Mouse (Mus musculus): ENCODE data around the gene Sh3pxd2a.

Gene Sh3pxd2a

DNA sequence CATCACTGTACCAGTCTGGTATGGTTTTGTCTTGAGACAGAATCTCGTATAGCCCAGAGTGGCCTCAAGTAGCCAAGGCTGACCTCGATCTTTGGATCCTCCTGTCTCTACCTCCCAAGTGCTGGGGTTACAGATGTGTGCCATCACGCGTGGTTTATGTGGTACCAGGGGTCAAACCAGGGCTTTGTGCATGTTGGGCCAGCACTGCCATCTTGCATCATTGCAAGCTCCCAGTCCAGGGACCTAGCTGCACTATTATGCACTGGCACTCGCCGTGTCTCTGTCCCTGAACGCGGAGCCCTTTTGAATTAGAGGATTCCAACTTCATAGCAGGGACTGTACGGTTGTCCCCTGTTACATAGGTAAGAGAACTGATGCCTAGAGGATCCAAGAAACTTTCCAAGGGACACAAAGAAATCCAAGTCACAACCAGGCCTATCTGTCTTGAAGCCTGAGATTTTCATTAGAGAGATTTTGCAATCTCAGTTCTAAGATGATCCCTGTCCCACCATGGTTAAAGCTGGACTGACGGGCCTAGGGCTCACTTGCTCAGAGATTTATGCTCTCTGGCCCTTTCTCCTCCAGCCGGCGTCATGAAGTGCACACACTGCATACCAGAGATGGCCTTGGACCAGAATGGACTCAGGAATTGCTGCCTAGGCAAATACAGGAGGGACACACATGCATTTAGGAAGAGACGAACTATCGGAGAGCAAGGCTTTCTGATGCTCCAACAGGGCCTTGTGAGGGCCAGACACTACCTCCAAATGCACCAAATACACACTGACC is 157.9 kb downstream of the Sh3pxd2a start:
- DNase-seq: no peak

DNA sequence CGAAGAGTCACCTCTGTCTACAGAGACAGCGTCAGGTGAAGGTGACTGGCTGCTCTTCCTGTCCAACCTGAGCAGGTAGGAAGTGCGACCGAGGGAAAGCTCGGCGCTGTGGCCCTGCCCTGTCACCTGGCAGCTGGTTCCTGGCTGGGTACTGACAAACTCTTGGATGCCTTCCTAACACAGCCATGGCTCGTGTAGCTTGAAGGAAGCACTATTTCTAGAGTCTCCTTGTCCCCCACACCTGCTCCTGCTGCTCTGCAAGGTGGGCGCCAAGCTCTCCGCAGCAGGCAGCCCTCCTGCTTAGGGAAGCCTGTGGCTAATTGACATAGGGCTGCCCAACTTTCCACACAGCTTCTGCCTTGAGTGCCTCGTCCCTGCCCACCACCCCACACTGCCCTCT is 158.8 kb downstream of the Sh3pxd2a start:
- peak; percentile 56 to 65 for DNase-seq

DNA sequence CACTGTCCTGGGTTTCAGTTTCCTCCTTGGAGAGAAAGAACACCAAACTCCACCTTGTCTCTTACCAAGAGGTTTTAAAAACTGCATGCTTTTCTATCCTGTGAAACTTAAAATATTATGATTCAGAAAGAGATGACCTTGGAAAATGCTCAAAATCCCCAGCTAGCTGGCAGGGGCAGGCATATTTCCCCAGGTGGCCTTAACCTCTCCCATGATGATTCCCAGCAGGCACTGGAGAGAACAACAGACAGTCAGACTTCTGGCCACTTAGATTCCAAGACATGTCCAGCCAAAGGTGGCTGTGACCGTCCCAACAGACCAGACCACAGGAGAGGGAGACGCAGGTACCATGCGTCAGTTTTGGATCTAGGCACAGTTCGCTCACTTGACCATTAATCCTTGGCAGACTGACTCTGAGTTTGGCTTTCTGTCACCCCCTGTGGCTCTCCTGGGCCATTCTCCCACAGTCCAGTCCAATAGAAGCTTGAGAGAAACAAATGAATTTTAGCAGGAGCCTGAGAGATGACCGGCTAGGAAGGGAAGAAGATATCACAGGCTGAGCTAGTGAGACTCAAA is 159.9 kb downstream of the Sh3pxd2a start:
- peak; percentile 77 for DNase-seq

DNA sequence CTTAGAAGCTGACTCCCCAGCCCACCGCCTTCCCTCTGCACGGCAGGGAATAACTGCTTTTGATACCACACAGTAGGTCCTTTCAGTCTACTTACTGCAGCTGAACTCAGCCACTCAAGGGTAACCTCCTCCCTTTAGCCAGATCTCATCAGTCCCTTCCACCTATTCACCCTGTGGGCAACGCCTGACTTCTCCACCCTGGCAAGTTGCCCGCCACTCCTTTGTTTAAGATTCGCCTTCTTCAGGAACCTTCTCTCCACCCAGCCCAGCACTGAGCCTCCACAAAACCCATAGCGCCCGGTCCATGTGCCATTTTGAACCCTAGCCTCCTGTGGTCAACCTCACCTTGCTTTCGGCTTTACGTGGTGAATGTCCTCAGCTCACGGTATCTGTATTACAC is 161.1 kb downstream of the Sh3pxd2a start:
- no peak for DNase-seq

DNA sequence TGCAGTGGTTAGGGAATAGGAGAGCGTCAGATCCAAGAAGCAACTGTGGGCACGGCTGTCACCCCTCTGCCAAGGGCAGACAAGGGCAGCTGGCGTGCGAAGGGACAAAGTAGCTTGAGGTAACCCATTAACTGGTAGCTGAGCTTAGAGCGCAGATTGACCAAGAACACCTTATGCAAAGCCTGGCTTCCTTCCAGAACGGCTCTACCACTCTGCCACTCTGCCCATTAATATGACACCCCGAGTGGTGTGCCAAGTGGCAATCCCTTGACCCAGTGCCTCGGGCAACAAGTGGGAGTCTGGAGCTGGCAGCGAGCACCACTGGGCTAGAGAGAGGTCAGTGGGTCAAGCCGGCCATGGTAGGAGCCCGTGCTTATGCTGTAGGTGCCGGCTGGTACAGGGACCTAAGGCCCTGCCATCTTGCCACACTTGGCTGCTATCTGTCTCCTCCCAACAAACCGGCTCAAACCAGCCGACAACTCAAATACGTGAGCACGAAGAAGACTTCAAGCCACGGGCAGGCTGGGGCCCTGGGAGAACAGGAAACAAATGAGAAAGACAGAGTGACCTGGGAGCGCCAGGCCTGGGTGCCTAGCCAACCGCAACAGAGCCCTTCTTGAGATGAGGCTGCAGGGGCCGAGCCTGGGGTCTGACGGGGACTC is 161.9 kb downstream of the Sh3pxd2a start:
- no peak for DNase-seq

DNA sequence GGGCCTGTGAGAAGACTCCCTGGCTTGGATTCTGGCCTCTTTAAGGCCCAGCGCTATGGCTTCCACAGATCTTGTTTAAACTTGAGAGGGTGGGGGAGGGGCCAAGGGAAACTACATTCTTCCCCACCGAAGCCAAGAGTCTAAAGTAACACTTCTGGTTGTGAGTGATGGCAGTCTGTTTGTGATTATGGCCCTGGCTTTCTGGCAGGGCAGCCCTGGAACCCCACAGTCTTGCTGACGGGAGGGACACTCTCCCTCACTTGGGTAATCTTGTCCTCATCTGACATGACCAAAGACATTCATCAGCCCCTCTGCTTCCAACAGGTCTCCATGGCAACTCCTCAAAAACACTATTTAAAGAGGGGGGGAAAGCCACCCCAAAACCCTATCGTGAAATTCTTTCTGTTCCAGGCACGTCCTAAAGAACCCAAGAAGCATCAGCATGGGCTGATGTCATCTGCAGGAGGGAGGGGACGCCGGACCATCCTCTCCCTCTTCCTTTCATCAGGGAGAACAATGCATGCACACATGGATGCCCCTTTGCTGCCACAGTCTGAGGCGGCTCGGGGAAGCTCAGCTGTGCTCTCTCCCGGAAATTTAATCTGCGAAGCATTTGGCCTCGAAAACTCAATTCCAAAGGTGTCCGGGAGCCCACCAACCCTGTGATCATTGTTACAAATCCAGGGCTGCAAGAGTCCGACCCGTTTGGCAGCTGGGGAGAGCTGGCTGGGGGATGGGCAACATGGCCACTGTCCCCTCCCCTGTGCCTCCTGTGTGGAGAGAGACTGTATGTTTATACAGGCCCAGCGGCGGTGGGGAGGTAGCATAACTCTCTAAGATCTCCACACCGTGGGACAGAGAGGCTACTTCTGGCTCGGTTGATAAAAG is 162.7 kb downstream of the Sh3pxd2a start:
- DNase-seq: no peak

DNA sequence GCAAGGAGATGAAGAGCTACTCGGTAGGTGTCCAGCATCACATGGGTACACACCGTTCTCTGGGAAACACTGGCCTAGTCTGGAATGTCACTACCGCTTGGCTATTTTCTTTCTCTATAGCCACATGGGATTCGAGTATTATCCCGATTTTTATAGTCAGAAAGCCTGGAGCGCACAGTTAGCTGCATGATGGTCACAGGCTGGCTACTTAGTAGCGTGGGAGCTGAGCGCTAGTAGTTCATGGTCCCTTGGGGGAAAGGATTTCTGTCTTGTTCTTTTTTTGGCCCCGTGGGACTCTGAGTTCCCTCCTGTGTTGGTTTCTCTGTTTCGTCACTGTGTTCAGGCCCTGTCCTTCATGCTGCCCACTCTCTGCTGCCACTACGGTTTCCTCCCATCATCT is 166.1 kb downstream of the Sh3pxd2a start:
- DNase-seq: no peak

DNA sequence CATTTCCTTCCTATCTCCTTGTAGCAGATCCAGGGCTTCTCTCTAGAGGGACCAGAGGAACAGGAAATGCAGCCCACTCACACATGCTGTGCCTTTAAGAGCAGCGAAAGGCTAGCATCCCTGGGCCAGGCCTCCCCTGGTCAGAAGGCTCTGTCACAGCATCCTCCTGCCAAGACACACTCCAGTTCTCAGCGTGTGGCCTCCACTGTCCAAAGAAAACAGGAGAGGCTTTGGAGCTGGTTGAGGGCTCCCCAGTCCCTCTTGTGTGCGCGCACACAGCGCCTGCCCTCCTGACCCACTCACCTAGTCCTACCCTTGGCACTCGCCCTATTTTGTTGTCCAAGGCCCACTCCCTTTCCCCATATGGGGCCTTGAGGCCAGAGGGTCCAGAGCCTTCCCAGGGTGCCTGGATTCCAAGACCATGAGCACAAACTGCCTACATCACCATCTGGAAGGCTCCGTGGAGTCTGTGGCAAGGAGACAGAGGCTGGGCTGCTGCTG is 171.7 kb downstream of the Sh3pxd2a start:
- DNase-seq: peak; percentile 82 to 86

DNA sequence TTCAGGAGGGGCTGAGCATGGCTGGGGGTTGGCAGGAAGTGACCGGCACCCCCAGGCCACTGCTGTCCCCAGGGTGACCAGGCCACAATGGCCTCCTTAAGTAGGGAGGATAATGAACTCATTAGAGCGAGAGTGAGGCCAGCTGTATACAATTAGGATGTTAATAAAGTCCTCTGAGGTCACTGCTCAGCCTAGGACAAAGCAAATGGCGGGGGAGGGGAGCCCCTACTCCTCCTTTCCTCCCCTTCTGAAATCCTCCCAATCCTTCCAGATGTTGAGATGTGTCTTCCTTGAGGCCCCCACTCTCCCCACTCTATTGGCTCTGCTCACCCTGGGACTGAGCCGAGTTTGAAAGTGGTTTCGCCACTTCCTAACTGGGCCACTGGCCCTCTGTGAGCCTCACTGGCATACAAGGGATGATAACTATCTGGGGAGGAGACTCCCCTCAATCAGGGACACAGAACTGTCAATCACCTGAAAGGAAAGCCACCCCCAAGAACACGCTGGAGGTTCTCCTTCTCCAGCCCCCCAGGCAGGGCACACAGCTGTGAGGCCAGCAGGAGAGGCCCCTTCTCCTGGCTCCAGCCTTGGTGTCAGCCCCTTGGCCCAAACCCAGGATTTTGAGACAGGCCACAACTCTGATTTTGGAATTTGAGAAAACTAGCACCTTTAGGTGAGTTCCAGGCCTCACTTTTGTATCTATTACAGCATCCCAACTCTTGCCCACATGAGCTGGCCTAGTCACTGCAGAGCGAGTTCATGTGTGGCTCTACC is 172.7 kb downstream of the Sh3pxd2a start:
- DNase-seq: peak in 1 of 2 experiments; percentile 32

DNA sequence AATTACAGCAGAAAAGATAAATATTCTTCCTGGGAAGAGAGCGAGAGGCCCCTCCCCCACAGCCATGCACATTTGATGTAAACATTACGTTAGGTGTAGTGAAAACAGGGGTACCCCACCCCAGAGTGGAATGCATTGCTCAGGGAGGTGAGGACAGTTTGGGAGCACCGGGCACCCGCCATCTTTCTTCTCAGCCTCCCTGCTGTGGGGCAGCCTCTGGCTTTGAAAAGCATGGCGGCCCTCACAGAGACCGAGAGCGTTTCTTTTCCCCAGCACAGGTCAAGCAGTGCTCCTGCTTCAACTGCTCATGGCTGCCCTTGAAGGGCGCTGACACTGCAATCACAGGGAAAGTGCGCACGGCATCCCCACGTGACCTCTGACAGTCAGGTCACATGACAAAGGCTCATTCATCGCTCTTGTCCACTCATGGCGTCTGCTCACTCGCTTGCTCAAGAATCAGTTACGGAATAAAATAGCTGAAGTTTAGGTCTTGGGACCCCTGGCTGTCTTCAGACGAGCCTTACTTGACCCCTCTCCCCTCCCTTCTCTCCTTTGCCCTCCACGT is 177.2 kb downstream of the Sh3pxd2a start:
- DNase-seq: no peak

DNA sequence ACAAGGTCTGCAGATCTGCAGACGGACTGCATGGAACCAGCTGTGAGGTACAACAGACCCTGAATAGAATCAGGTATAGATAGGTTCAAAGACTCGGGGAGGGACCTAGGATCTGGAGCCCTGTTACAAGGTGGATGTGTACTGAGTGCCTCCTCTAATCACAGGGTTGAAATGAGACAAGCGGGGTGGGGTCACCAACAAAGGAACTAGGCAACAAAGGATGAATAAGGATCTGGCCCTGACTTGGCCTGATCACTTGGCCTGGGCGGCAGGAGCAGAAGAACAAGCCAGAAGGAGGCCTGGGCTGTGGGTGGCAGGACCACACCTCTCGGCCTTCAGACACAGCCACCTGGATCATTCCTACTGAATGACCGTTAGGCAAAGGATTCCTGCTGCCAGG is 178.6 kb downstream of the Sh3pxd2a start:
- no peak for DNase-seq

DNA sequence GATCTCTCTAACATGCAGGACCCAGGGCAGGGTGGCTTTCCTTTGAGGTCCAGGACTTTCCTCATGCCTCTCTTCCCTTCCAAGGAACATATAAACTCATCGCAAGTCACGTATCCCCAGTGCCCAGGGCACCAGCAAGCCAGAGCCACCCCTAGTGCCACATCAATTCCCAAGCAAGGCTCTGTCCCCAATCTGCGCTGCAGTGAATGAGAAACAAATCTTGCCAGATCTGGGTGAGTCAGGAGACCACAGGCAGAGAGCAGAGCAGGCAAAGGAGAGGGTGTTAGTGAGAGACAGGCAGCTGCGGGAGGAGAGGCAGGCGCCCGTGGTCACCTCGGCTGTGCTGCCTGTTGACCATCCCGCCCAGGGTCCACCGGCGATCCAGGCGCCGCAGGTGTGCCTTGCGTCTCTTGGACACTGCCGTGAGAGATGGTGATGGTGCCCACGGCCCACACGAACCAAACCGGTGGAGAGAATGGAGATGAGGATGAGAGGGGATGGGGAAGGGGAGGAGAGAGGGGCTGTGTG is 181.4 kb downstream of the Sh3pxd2a start:
- DNase-seq: no peak

DNA sequence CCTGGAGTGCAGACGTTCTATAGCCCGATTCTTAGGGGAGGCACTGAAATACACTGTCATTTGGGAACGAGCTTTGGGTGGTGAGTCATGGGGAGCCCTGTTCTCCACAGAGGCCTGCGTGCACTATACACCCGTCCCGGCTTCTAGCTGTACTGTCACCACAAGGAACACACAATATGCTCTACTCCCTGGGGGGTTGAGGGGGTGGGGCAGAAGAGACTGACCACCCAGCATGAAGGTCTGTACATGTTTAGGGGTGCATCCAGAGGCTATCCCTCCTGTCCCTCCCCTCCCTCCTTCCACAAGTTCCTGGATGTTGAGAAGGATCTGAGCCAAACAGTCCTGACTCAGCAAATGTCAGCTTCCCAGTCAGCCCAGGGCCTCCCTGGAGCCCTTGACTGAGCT is 182.1 kb downstream of the Sh3pxd2a start:
- DNase-seq: no peak

DNA sequence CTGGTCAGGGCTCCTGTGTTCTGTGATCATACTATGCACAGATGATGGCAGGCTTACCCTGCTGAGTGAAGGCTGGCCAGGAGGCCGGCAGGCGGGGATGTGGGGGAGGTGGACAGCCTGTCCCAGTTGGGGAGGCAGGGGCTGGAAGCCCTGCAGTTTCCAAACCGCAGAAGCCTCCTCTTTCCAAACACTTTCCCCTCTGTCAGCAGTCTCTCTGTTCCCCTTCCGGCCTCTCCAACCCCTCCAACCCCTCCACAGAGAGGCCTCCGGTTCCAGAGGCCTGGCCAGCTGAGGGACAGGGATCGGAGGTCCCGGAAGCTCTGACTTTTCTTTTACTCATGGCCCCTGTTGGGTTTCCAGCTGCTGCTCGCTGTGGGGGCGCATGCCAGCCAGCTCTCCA is 183.3 kb downstream of the Sh3pxd2a start:
- no peak for DNase-seq

DNA sequence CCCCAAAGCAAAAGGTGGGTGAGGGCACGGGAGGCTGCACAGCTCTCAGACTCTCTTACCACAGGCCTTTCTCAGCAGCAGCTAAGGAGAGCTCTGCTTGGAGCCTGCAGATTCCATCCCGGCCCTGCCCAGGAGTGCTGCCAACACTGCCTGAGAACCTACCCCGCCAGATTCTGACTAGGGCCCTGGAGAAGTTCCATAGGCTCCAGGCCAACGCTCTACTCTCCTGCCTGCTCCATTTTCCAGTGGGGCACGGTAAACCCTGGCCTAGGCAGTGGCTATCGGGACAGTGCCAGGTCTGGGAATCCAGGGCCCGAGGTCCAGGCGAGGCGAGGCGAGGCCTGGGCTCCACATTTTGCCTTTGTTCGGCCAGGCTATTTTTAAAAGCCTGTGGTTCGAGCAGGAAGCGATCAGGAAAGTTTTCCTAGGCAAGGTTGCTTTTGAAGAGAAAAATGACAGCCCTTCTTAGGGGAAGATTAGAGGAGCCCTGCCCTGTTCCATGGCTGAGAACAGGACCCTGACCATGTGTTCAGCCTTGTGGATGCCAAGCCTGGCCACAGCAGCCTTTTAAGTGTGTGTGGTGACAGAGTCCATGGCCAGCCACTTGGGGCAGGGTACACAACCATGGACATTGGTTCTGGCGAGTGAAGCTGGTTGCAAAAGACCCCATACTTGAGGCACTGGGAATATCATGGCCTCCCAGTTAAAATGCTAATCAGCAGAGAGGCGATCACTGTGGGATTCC is 184.2 kb downstream of the Sh3pxd2a start:
- peak; percentile 95 to 97 for DNase-seq

DNA sequence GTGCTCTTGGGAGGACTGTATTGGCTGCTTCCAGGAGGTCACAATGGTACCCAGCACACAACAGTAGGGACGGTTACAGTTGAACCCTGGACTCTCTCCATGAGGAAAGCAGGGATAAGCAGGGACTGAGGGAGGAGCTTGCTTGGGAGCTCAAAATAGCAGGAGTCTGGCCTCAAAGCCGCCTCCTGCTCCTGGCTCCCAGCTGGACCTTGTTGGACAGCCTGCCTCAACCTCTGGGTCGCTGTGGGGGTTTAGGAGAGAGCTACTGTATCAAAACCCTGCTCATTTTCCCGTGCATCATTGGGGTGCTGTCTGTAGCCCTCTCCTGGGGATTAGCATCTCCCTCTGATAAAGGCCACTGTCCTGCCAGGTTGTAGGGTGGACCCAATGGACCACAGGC is 184.8 kb downstream of the Sh3pxd2a start:
- peak in 1 of 2 experiments; percentile 55 for DNase-seq

DNA sequence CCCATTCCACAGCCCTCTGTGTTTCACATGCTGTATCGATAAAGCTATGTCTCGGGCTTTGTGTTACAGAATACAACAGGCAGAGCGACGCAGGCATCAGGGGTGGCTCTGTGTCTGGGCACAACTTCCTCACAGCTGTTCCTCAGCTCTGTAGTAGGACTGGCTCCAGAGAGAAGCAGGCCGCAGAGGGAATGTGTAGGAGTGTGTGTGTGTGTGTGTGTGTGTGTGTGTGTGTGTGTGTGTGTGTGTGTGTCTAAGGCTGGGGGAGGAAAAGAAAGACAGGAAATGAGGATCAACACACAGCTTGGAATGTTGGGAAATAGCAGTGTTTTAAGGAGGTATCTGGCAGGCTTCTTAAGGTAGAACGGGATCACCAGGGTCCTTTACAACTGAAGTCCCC is 187.5 kb downstream of the Sh3pxd2a start:
- no peak for DNase-seq

DNA sequence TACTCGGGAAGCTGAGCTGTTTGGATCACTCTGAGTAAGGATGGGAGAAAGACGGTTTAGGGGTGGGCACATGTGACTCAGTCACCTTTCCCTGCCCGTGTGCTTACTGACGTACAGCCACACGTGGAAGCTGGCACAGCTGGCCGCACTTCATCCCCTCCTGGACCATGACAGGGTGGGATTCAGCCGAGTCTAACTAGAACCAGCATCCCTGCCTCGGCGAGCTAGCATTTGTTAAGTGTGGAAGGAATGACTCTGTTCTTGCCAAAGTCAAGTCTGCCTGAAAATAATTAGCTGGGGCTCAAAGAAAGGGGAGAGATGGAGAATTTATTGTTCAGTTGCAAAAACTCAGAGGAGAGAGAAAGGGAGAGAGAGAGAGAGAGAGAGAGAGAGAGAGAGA is 193.7 kb downstream of the Sh3pxd2a start:
- no peak for DNase-seq

DNA sequence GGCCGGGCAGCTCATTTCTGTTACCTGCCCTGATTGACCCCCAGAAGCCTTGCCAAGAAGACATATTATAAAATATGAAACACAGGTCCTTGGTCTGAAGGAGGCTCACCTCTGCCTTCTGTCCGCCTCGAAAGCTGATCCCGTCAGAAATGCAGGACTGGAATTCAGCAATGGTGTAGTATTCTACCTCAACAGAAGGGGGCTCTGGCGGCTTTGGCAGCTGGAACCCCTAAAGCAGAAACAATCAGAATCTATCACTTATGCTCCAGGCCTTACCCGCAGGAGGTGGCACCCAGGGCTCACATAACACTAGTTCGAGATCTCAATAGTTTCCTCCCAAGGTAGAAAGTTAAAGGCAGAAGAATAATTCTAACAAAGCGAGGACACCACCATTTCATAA is 194.5 kb downstream of the Sh3pxd2a start:
- DNase-seq: no peak

DNA sequence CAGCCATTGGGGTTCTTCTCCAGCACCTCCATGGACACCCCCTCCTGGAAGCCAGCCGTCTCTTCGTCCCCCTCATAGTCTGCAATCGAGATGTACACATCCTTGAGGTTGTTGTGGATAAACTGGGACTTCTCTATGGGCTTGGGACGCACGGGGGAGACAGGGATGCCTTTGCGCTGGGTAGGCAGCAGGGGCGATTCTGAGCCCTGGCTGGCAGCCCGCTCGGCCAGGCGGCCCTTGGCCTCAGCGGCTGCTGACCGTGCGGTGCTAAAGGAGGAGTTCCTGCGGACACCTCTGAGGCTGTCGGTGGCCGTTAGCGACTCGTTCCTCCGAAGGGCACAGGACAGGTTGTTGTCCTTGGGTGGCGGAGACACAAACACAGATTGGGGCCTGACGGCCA is 197.1 kb downstream of the Sh3pxd2a start:
- peak; percentile 45 to 59 for DNase-seq
